Mouse (Mus musculus) intestine, embryonic 16.5 days (tissue): ENCODE measurements around the gene Cyfip2. TPM values are rescaled to one million over a fixed set of nuclear protein-coding genes. Genes with fewer than 3 reads are reported as not detected.

Experiments used
- ATAC-seq: fragments of 200-750 bp; cut with Nextera tagmentation; 2 replicates; pipeline ENCODE4 v1.8.0; 2017; ENCODE audit warnings: moderate TSS enrichment, moderate library complexity
- H3K27ac ChIP-seq: fragments of 300-500 bp; sonication (generic); 2 replicates; pipeline ENCODE4 v1.5.1; 2014; ENCODE audit warnings: mild to moderate bottlenecking, low read length
- H3K27me3 ChIP-seq: fragments of 300-500 bp; sonication (generic); replicated peaks from 2 replicates; pipeline ENCODE4 v1.6.1; 2014; ENCODE audit warnings: low read length, control low read depth, mixed read lengths; ENCODE audit not compliant: control insufficient read depth, insufficient read depth
- H3K36me3 ChIP-seq: fragments of 300-500 bp; sonication (generic); 2 replicates; pipeline ENCODE4 v1.6.1; 2014; ENCODE audit warnings: low read length, control low read depth; ENCODE audit not compliant: control insufficient read depth, insufficient read depth
- H3K4me1 ChIP-seq: fragments of 300-500 bp; sonication (generic); 2 replicates; pipeline ENCODE4 v1.6.1; 2014; ENCODE audit warnings: low read length, control low read depth, mixed read lengths; ENCODE audit not compliant: control insufficient read depth, insufficient read depth
- H3K4me2 ChIP-seq: fragments of 300-500 bp; sonication (generic); 2 replicates; pipeline ENCODE4 v1.6.1; 2014; ENCODE audit warnings: low read depth, low read length, control low read depth
- H3K4me3 ChIP-seq: fragments of 300-500 bp; sonication (generic); 2 replicates; pipeline ENCODE4 v1.5.1; 2014; ENCODE audit warnings: mild to moderate bottlenecking, low read length
- H3K9ac ChIP-seq: fragments of 300-500 bp; sonication (generic); 2 replicates; pipeline ENCODE4 v1.6.1; 2014; ENCODE audit warnings: low read depth, low read length
- H3K9me3 ChIP-seq: fragments of 300-500 bp; sonication (generic); 2 replicates; pipeline ENCODE4 v1.6.1; 2016; ENCODE audit warnings: low read length, control low read depth; ENCODE audit not compliant: control insufficient read depth
- WGBS: fragments of 180-500 bp; shearing (Covaris S2); extraction: QIAGEN DNeasy Blood & Tissue Kit; methylation state at CpG from one replicate; pipeline ENCODE4 v1.1.7; 2014; 5-methylcytosine and 5-hydroxymethylcytosine counted together
- polyA plus RNA-seq: library from polyadenylated mRNA; unstranded; fragments of >200 nt; fragmentation: Nextera tagmentation; extraction: Ambion mirVana; gene quantifications from 2 replicates; pipeline ENCODE4 v1.2.1, GENCODE M21; 2015

The Cyfip2 gene
- polyA plus RNA-seq, 1 experiment from 2014 or later: 5.7 TPM

- Histone ChIP-seq H3K4me3 (no peak within 1 kb of the TSS), H3K27ac (no peak within 1 kb of the TSS), H3K9me3 (no peaks in the 10 kb centered on the region), H3K4me2 (no peak within 1 kb of the TSS), H3K4me1 (no peaks in the 10 kb centered on the region), H3K9ac (no peak within 1 kb of the TSS), H3K36me3 (no peaks in the 10 kb centered on the region), H3K27me3 (no peaks in the 10 kb centered on the region)
- 70% methylated on average over 11 of the region's 11 CpGs for WGBS
- ATAC-seq: no peak
Observed at GRCm38 (mm10) chr11:46235334-46235733, 77.3 kb downstream of the Cyfip2 start, which contains the start of gene Fndc9. Gene Fndc9 (plus strand): TSS chr11:46235531.

- H3K9ac ChIP-seq: no peak overlapping the region
- ATAC-seq: no peak
- no peaks in the 10 kb centered on the region for H3K9me3 ChIP-seq
- WGBS: 77% methylated on average over 4 of the region's 4 CpGs
- H3K4me2 ChIP-seq: no peak overlapping the region
- H3K4me3 ChIP-seq: no peak overlapping the region
- no peaks in the 10 kb centered on the region for H3K27me3 ChIP-seq
- H3K4me1 ChIP-seq: no peaks in the 10 kb centered on the region
- no peak overlapping the region for H3K27ac ChIP-seq
- H3K36me3 ChIP-seq: no peaks in the 10 kb centered on the region
Observed at GRCm38 (mm10) chr11:46233966-46234365, 78.7 kb downstream of the Cyfip2 start.

GRCm38 (mm10) chr11:46232803-46233202 is 79.9 kb downstream of the Cyfip2 start:
- ATAC-seq: no peak
- H3K9me3 ChIP-seq: no peaks in the 10 kb centered on the region
- no peaks in the 10 kb centered on the region for H3K4me1 ChIP-seq
- no peaks in the 10 kb centered on the region for H3K36me3 ChIP-seq
- WGBS: 93% methylated on average over 4 of the region's 4 CpGs
- H3K4me3 ChIP-seq: no peak overlapping the region
- no peaks in the 10 kb centered on the region for H3K27me3 ChIP-seq
- H3K4me2 ChIP-seq: no peak overlapping the region
- H3K9ac ChIP-seq: no peak overlapping the region
- H3K27ac ChIP-seq: no peak overlapping the region

- Histone ChIP-seq H3K4me2 (no peak overlapping the region), H3K36me3 (no peaks in the 10 kb centered on the region), H3K9me3 (no peaks in the 10 kb centered on the region), H3K9ac (no peak overlapping the region), H3K27ac (no peak overlapping the region), H3K4me3 (no peak overlapping the region), H3K27me3 (no peaks in the 10 kb centered on the region), H3K4me1 (no peaks in the 10 kb centered on the region)
- no peak for ATAC-seq
- WGBS: 75% methylated on average over 6 of the region's 6 CpGs
Observed at GRCm38 (mm10) chr11:46230184-46230583, 82.5 kb downstream of the Cyfip2 start.

- H3K9me3 ChIP-seq: no peaks in the 10 kb centered on the region
- H3K27ac ChIP-seq: no peak overlapping the region
- no peaks in the 10 kb centered on the region for H3K27me3 ChIP-seq
- no peak overlapping the region for H3K4me3 ChIP-seq
- no peaks in the 10 kb centered on the region; the same call in 1 of the 2 replicates for H3K36me3 ChIP-seq
- H3K9ac ChIP-seq: no peak overlapping the region
- WGBS: 89% methylated on average over 5 of the region's 5 CpGs
- no peaks in the 10 kb centered on the region for H3K4me1 ChIP-seq
- no peak overlapping the region for H3K4me2 ChIP-seq
- no peak for ATAC-seq
Observed at GRCm38 (mm10) chr11:46225345-46225744, 87.3 kb downstream of the Cyfip2 start.

- ATAC-seq: no peak
- Histone ChIP-seq H3K4me3 (no peak overlapping the region), H3K36me3 (no peaks in the 10 kb centered on the region; the same call in 1 of the 2 replicates), H3K9ac (no peak overlapping the region), H3K9me3 (no peaks in the 10 kb centered on the region), H3K4me2 (no peak overlapping the region), H3K4me1 (no peaks in the 10 kb centered on the region), H3K27me3 (no peaks in the 10 kb centered on the region), H3K27ac (no peak overlapping the region)
- WGBS: 87% methylated on average over 2 of the region's 2 CpGs
Observed at GRCm38 (mm10) chr11:46223575-46223974, 89.1 kb downstream of the Cyfip2 start.

GRCm38 (mm10) chr11:46220211-46220610 is 92.4 kb downstream of the Cyfip2 start:
- Histone ChIP-seq H3K4me2 (no peak overlapping the region), H3K9ac (no peak overlapping the region), H3K4me3 (no peak overlapping the region), H3K9me3 (no peaks in the 10 kb centered on the region), H3K27ac (no peak overlapping the region), H3K27me3 (no peaks in the 10 kb centered on the region), H3K4me1 (0 out of 2 replicates have a peak, but pooled peaks cover 3% of the 10 kb centered on the region), H3K36me3 (no peaks in the 10 kb centered on the region; the same call in 1 of the 2 replicates)
- 73% methylated on average over 2 of the region's 2 CpGs for WGBS
- no peak for ATAC-seq

- Histone ChIP-seq H3K27ac (no peak overlapping the region), H3K27me3 (no peaks in the 10 kb centered on the region), H3K4me1 (peaks cover 10% of the 10 kb centered on the region), H3K4me3 (no peak overlapping the region), H3K36me3 (no peaks in the 10 kb centered on the region; the same call in 1 of the 2 replicates), H3K9me3 (no peaks in the 10 kb centered on the region), H3K4me2 (no peak overlapping the region), H3K9ac (no peak overlapping the region)
- 87% methylated on average over 9 of the region's 9 CpGs for WGBS
- ATAC-seq: no peak
Observed at GRCm38 (mm10) chr11:46219380-46219779, 93.3 kb downstream of the Cyfip2 start.

GRCm38 (mm10) chr11:46218584-46218983 is 94.1 kb downstream of the Cyfip2 start:
- WGBS: 48% methylated on average over 5 of the region's 5 CpGs
- peaks cover 18% of the 10 kb centered on the region for H3K4me1 ChIP-seq

GRCm38 (mm10) chr11:46217686-46218085 is 95.0 kb downstream of the Cyfip2 start:
- ATAC-seq: no peak
- Histone ChIP-seq H3K27me3 (no peaks in the 10 kb centered on the region), H3K4me1 (peaks cover 27% of the 10 kb centered on the region), H3K4me3 (no peak overlapping the region), H3K36me3 (no peaks in the 10 kb centered on the region), H3K4me2 (no peak overlapping the region), H3K9ac (no peak overlapping the region), H3K27ac (no peak overlapping the region), H3K9me3 (no peaks in the 10 kb centered on the region)
- 87% methylated on average over 9 of the region's 9 CpGs for WGBS

More at GRCm38 (mm10) chr11:46218584-46218983, 94.1 kb downstream of the Cyfip2 start:
- Histone ChIP-seq H3K27me3 (no peaks in the 10 kb centered on the region), H3K9me3 (no peaks in the 10 kb centered on the region), H3K9ac (no peak overlapping the region), H3K36me3 (no peaks in the 10 kb centered on the region; the same call in 1 of the 2 replicates), H3K27ac (no peak overlapping the region), H3K4me3 (no peak overlapping the region), H3K4me2 (no peak overlapping the region)
- ATAC-seq: no peak
